ENCODE assay signal across 8 mouse cellular contexts in genomic region chr5:142700842-142701589, GRCm38 (mm10). TPM values are rescaled to one million over a fixed set of nuclear protein-coding genes. Genes with fewer than 3 reads are reported as not detected.
DNase-seq lines count a peak whose midpoint lies in the region; ATAC-seq and TF ChIP-seq lines count a peak whose summit lies in the region.

No protein-coding gene starts in this region.

- no peaks in the 10 kb centered on the region for H3K9me3 ChIP-seq in lung, embryonic 15.5 days
- H3K9me3 ChIP-seq in stomach, embryonic 14.5 days (ENCODE audit: control insufficient read depth, low read depth, low read length) = no peaks in the 10 kb centered on the region

- H3K4me1 ChIP-seq in lung, embryonic 15.5 days = peaks cover 16% of the 10 kb centered on the region
- H3K4me1 ChIP-seq in stomach, embryonic 14.5 days (ENCODE audit: control insufficient read depth, insufficient read depth, low read length) = no peaks in the 10 kb centered on the region

- DNase-seq in embryo, embryonic 10.5 days (ENCODE audit: low spot score) = peak; percentile 12
- DNase-seq in embryo, embryonic 11 days = no peak
- peak; percentile 82 for DNase-seq in cerebellum, adult 9-10 months
- DNase-seq in induced T-regulatory cell, adult 2 months (ENCODE audit: low read depth) = peak; percentile 61
- no peak for DNase-seq in layer of hippocampus, adult 2 months (ENCODE audit: low spot score in 2 of 2)
- no peak for DNase-seq in left cerebral cortex, postnatal 14 days (ENCODE audit: low spot score in 2 of 2)

- H3K27ac ChIP-seq in lung, embryonic 15.5 days = no peak overlapping the region
- no peak overlapping the region for H3K27ac ChIP-seq in stomach, embryonic 14.5 days (ENCODE audit: low read length)
- no peak overlapping the region for H3K27ac ChIP-seq in layer of hippocampus, adult 2 months

- peak; percentile 65 for ATAC-seq in lung, embryonic 15.5 days (ENCODE audit: borderline replicate concordance, extremely low read depth, low FRiP score, low TSS enrichment)
- ATAC-seq in stomach, embryonic 14.5 days (ENCODE audit: insufficient number of reproducible peaks, insufficient read depth, low FRiP score, low read depth) = peak; percentile 63

- H3K36me3 ChIP-seq in lung, embryonic 15.5 days = no peaks in the 10 kb centered on the region
- H3K36me3 ChIP-seq in stomach, embryonic 14.5 days (ENCODE audit: control insufficient read depth, insufficient read depth, low read length) = no peaks in the 10 kb centered on the region

- no peak overlapping the region for H3K9ac ChIP-seq in lung, embryonic 15.5 days
- no peak overlapping the region for H3K9ac ChIP-seq in stomach, embryonic 14.5 days (replicated peaks; ENCODE audit: low read depth, low read length)

- TF ChIP-seq CTCF in layer of hippocampus, adult 2 months (conservative IDR thresholded peaks at IDR 0.05) = no peak

- H3K4me2 ChIP-seq in lung, embryonic 15.5 days = peak overlapping the region; percentile 98
- H3K4me2 ChIP-seq in stomach, embryonic 14.5 days (replicated peaks; ENCODE audit: low read depth, low read length) = peak overlapping the region; percentile 99

- WGBS in lung, embryonic 15.5 days = 7% methylated on average over 15 of the region's 15 CpGs
- WGBS in stomach, embryonic 14.5 days = 8% methylated on average over 15 of the region's 15 CpGs

- H3K27me3 ChIP-seq in lung, embryonic 15.5 days = peaks cover 29% of the 10 kb centered on the region
- H3K27me3 ChIP-seq in stomach, embryonic 14.5 days (ENCODE audit: control insufficient read depth, insufficient read depth, low read length) = no peaks in the 10 kb centered on the region

- intact Hi-C loops in left cerebral cortex, postnatal 14 days (cut with DNase I) = no loop called here

- peak overlapping the region; percentile 57 for H3K4me3 ChIP-seq in lung, embryonic 15.5 days
- peak overlapping the region; percentile 59; the same call in 1 of the 2 replicates for H3K4me3 ChIP-seq in stomach, embryonic 14.5 days (ENCODE audit: low read depth, low read length)
- no peak overlapping the region; the same call in 1 of the 2 replicates for H3K4me3 ChIP-seq in layer of hippocampus, adult 2 months

RNA-seq across cellular contexts. Expression of gene Slc29a4, which starts 8.7 kb away (rescaled TPM):
- 6.0 and 6.1 TPM in 2 replicates for polyA plus RNA-seq in lung, embryonic 15.5 days (2015; fragmentation: Nextera tagmentation; extraction: Ambion mirVana)
- 7.9 and 8.1 TPM in 2 replicates for polyA plus RNA-seq in stomach, embryonic 14.5 days (2014; fragmentation: Nextera tagmentation; extraction: Ambion mirVana)
- 10 to 100 TPM; 54.0 to 57.7 TPM for total RNA-seq in layer of hippocampus, adult 2 months (2021)
- 10 to 100 TPM; 36.9 to 46.7 TPM for total RNA-seq in left cerebral cortex, postnatal 14 days (2021)

Comparison
In these comparisons a context has a peak if more than half of its experiments do, and no peak if none do; other contexts are left out.
1. DNase-seq: peak in embryo, embryonic 10.5 days (single experiment), cerebellum, adult 9-10 months (single experiment) and induced T-regulatory cell, adult 2 months (single experiment); none in embryo, embryonic 11 days (single experiment), layer of hippocampus, adult 2 months (0 of 2) and left cerebral cortex, postnatal 14 days (0 of 2).